Mouse (Mus musculus) cortical plate, adult 2 months (tissue): ENCODE measurements at regions not wholly inside any gene's neighbourhood (a gene's known extent, or its start where the extent isn't known, plus 50 kb on each side); places are given as distances from the start of the nearest gene placed in this dataset.

Experiments
- CTCF ChIP-seq: fragments of 200-500 bp; IDR thresholded peaks from 2 replicates; pipeline ENCODE4 v1.5.1; 2011; ENCODE audit warnings: mild to moderate bottlenecking, control low read depth, low read length; ENCODE audit not compliant: insufficient read depth; ENCODE audit errors: extremely low read depth
- POLR2A ChIP-seq: fragments of 200-500 bp; IDR thresholded peaks from 2 replicates; pipeline ENCODE4 v1.6.1; 2011; ENCODE audit warnings: mild to moderate bottlenecking, low read length, control low read depth; ENCODE audit not compliant: insufficient read depth; ENCODE audit errors: extremely low read depth

- no peak for TF ChIP-seq CTCF
- no peak for TF ChIP-seq POLR2A
Measured at GRCm38 (mm10) chr1:61331456-61331855, 307.2 kb upstream of the Pard3b start.
